In the genomic region with DNA sequence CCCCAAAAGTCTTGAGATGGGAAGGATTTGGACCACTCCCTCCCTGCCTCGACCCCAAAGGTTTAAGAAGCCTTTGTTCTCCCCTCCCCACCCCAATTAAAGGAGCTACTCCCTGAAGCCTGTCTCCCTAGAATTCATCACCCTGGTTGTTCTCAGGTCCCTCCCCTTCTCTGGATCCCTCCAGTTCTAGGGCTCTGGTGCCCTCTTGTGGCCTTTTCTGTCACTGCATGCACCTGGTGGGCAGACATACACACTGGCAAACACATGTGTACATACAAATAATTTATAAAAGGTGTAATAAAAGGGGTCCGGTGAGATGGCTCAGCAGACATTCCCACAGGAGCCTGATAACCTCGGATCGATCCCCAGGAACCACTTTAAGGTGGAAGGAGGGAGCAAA, we compare ENCODE assay signal across 9 mouse cellular contexts. TPM values are rescaled to one million over a fixed set of nuclear protein-coding genes. Genes with fewer than 3 reads are reported as not detected.
DNase-seq lines count a peak whose midpoint lies in the region.
"Had no signal": no experiment of that assay in that cellular context is flagged by ENCODE, and none has a peak within 500 bp of the region (broad histone marks: within the 10 kb centered on the region; RNA-seq: fewer than 3 reads in every experiment).

No protein-coding gene starts in this region.

- DNase-seq in heart, postnatal 4 days: peak; percentile 35
- DNase-seq in heart, adult 11 months: no peak
- DNase-seq in right cerebral cortex, postnatal 4 days: peak; percentile 51
- no peak for DNase-seq in right cerebral cortex, postnatal 36 days (ENCODE audit: low spot score in 2 of 2)
- peak; percentile 81 for DNase-seq in ZHBTc4 (ENCODE audit: low read depth, low spot score)
- DNase-seq in splenic B cell, adult 2 months (ENCODE audit: low read depth, low spot score): peak; percentile 29
- no peak for DNase-seq in gastrocnemius, adult 8-10 months (ENCODE audit: low spot score in 2 of 2)
- no peak for DNase-seq in embryo, embryonic 9.5 days (ENCODE audit: extremely low spot score)

- no peaks in the 10 kb centered on the region for H3K27me3 ChIP-seq in splenic B cell, adult 2 months (ENCODE audit: control insufficient read depth, insufficient read depth, low read length, poor library complexity, severe bottlenecking)

- no peaks in the 10 kb centered on the region for H3K36me3 ChIP-seq in splenic B cell, adult 2 months (ENCODE audit: control insufficient read depth, insufficient read depth, low read length, poor library complexity, severe bottlenecking)

RNA-seq across cellular contexts. Expression of a gene that starts 8.3 kb away (rescaled TPM):
- total RNA-seq in heart, postnatal 4 days (2021): 10 to 100 TPM; 12.2 to 12.4 TPM
- under 1 TPM; 0.32 to 0.73 (median 0.66) TPM for total RNA-seq in gastrocnemius, adult 8-10 months (2022)

RNA-seq across cellular contexts. Expression of a gene that starts 12.0 kb away (rescaled TPM):
- total RNA-seq in heart, postnatal 4 days (2021): not detected
- under 1 TPM; 0.45 to 0.99 (median 0.60) TPM for total RNA-seq in gastrocnemius, adult 8-10 months (2022)
- total RNA-seq: heart, postnatal 10 days had no signal

RNA-seq across cellular contexts. Expression of a gene that starts 32.8 kb away (rescaled TPM):
- not detected for total RNA-seq in heart, postnatal 4 days (2021)
- not detected for total RNA-seq in gastrocnemius, adult 8-10 months (2022)
- total RNA-seq: heart, postnatal 10 days had no signal

RNA-seq across cellular contexts. Expression of a gene that starts 39.1 kb away (rescaled TPM):
- total RNA-seq in heart, postnatal 4 days (2021): 10 to 100 TPM; 38.0 to 38.3 TPM
- 10 to 100 TPM; 40.5 to 44.7 (median 42.1) TPM for total RNA-seq in gastrocnemius, adult 8-10 months (2022)

RNA-seq across cellular contexts. Expression of a gene that starts 46.6 kb away (rescaled TPM):
- total RNA-seq in heart, postnatal 4 days (2021): 1 to 10 TPM; 8.7 to 9.3 TPM
- total RNA-seq in gastrocnemius, adult 8-10 months (2022): 10 to 100 TPM in 1 of 4 experiments, 1 to 10 TPM in 3; 6.0 to 10.7 (median 6.5) TPM

Comparison
In these comparisons a context has a peak if more than half of its experiments do, and no peak if none do; other contexts are left out.
1. DNase-seq: peak in heart, postnatal 4 days (single experiment), right cerebral cortex, postnatal 4 days (single experiment), ZHBTc4 (single experiment) and splenic B cell, adult 2 months (single experiment); none in heart, adult 11 months (single experiment), right cerebral cortex, postnatal 36 days (0 of 2), gastrocnemius, adult 8-10 months (0 of 2) and embryo, embryonic 9.5 days (single experiment).
2. RNA of a gene that starts 8.3 kb away (total RNA-seq): 12.2 to 12.4 TPM in heart, postnatal 4 days; 0.32 to 0.73 TPM in gastrocnemius, adult 8-10 months; every median in the first group is over 4 times any median in the second.